Comparison of ENCODE assay signal across 7 mouse cellular contexts in the genomic region with DNA sequence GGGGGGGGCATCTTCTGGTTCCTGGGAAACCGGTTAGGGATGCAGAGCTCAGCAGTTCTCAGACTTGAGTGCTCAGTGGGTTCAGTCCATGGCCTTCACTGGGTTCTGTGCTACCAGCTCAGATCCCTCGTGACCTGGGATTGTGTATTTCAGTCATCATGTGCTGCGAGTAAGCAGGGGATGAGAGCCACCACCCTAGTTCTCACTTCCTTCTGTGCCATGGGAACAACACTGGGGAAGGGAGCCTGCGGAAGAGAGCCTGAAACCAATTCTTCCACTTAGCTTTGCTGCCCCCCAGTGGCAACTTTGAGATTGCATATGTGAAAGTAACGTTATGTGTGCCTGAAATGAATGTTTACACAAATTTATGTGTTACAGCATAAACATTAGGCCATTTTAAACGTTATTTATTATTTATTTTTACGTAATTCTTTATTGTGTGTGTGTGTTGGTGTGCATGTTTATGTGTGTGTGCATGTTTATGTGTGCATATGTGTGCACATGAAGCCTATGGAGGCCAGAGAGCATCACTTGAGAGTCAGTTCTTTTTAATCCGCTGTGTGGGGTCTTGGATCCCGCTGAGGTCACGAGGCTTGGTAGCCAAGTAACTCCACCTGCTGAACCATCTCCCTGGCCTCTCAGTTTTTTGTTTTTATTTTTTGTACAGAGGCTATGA. TPM values are rescaled to one million over a fixed set of nuclear protein-coding genes. Genes with fewer than 3 reads are reported as not detected.
DNase-seq lines count a peak whose midpoint lies in the region; ATAC-seq lines count a peak whose summit lies in the region.

No protein-coding gene starts in this region.

- no peaks in the 10 kb centered on the region for H3K4me1 ChIP-seq in embryonic facial prominence, embryonic 10.5 days
- H3K4me1 ChIP-seq in limb, embryonic 10.5 days: no peaks in the 10 kb centered on the region; the same call in 1 of the 2 replicates
- H3K4me1 ChIP-seq in midbrain, embryonic 14.5 days (ENCODE audit: control insufficient read depth, insufficient read depth, low read length): 0 out of 2 replicates have a peak, but pooled peaks cover 4% of the 10 kb centered on the region

- no peak overlapping the region for H3K4me2 ChIP-seq in midbrain, embryonic 14.5 days (ENCODE audit: low read length)

- H3K27me3 ChIP-seq in embryonic facial prominence, embryonic 10.5 days (replicated peaks; ENCODE audit: low read depth, poor library complexity, severe bottlenecking): no peaks in the 10 kb centered on the region
- no peaks in the 10 kb centered on the region for H3K27me3 ChIP-seq in limb, embryonic 10.5 days (ENCODE audit: low read depth, poor library complexity, severe bottlenecking)
- no peaks in the 10 kb centered on the region for H3K27me3 ChIP-seq in midbrain, embryonic 14.5 days (ENCODE audit: control insufficient read depth, insufficient read depth, low read length)

- H3K9me3 ChIP-seq in embryonic facial prominence, embryonic 10.5 days: no peaks in the 10 kb centered on the region
- no peaks in the 10 kb centered on the region for H3K9me3 ChIP-seq in limb, embryonic 10.5 days (replicated peaks)
- H3K9me3 ChIP-seq in midbrain, embryonic 14.5 days (ENCODE audit: control insufficient read depth, low read length): no peaks in the 10 kb centered on the region

- no peak overlapping the region for H3K9ac ChIP-seq in midbrain, embryonic 14.5 days (replicated peaks; ENCODE audit: low read length)

- no peak overlapping the region for H3K4me3 ChIP-seq in embryonic facial prominence, embryonic 10.5 days
- H3K4me3 ChIP-seq in limb, embryonic 10.5 days: no peak overlapping the region
- no peak overlapping the region for H3K4me3 ChIP-seq in midbrain, embryonic 14.5 days (replicated peaks; ENCODE audit: low read depth, low read length)

- DNase-seq in adrenal gland, postnatal 14 days: peak; percentile 89
- peak; percentile 82 for DNase-seq in embryonic facial prominence, embryonic 10.5 days (ENCODE audit: low spot score)
- DNase-seq in kidney, adult 18-20 months: peak; percentile 85
- peak; percentile 84 for DNase-seq in limb, embryonic 10.5 days (ENCODE audit: low spot score)
- peak; percentile 94 for DNase-seq in midbrain, embryonic 14.5 days
- peak; percentile 42 for DNase-seq in spleen, adult 12 weeks (ENCODE audit: low spot score)

- no peak overlapping the region for H3K27ac ChIP-seq in embryonic facial prominence, embryonic 10.5 days (replicated peaks)
- H3K27ac ChIP-seq in limb, embryonic 10.5 days: no peak overlapping the region
- no peak overlapping the region for H3K27ac ChIP-seq in midbrain, embryonic 14.5 days (replicated peaks; ENCODE audit: low read depth, low read length)

- H3K36me3 ChIP-seq in embryonic facial prominence, embryonic 10.5 days (replicated peaks): no peaks in the 10 kb centered on the region
- H3K36me3 ChIP-seq in limb, embryonic 10.5 days: no peaks in the 10 kb centered on the region
- H3K36me3 ChIP-seq in midbrain, embryonic 14.5 days (ENCODE audit: control insufficient read depth, insufficient read depth, low read length): no peaks in the 10 kb centered on the region

- 13% methylated on average over 10 of the region's 10 CpGs for WGBS in embryonic facial prominence, embryonic 10.5 days
- WGBS in limb, embryonic 10.5 days: 15% methylated on average over 10 of the region's 10 CpGs
- WGBS in midbrain, embryonic 14.5 days: 15% methylated on average over 10 of the region's 10 CpGs

- peak; percentile 99 for ATAC-seq in granulocyte monocyte progenitor cell, adult 5-6 weeks (replicated peaks; ENCODE audit: poor library complexity, severe bottlenecking)
- ATAC-seq in midbrain, embryonic 14.5 days (ENCODE audit: low FRiP score, low TSS enrichment): peak; percentile 55

RNA-seq across cellular contexts. Expression of gene Otoa, which starts 38.8 kb away (rescaled TPM):
- 0.41 and 0.52 TPM in 2 replicates for total RNA-seq in adrenal gland, postnatal 14 days (2021)
- 0.05 and 0.13 TPM in 2 replicates for polyA plus RNA-seq in embryonic facial prominence, embryonic 10.5 days (2016; fragmentation: Nextera tagmentation; extraction: Ambion mirVana)
- not detected in 2 replicates for total RNA-seq in granulocyte monocyte progenitor cell, adult 5-6 weeks (2014; fragmentation: Nextera tagmentation)
- 0.17 and 0.21 TPM in 2 replicates for total RNA-seq in granulocyte monocyte progenitor cell, adult 5-6 weeks (2017)
- polyA plus RNA-seq in limb, embryonic 10.5 days (2016; fragmentation: Nextera tagmentation; extraction: Ambion mirVana): not detected in 2 replicates
- polyA plus RNA-seq in midbrain, embryonic 14.5 days (2014; fragmentation: Nextera tagmentation; extraction: Ambion mirVana): 0.12 TPM in 2 replicates

RNA-seq across cellular contexts. Expression of gene Igsf6, which starts 45.9 kb away (rescaled TPM):
- 1.2 and 2.3 TPM in 2 replicates for total RNA-seq in adrenal gland, postnatal 14 days (2021)
- 0.67 and 1.2 TPM in 2 replicates for polyA plus RNA-seq in embryonic facial prominence, embryonic 10.5 days (2016; fragmentation: Nextera tagmentation; extraction: Ambion mirVana)
- 246 and 248 TPM in 2 replicates for total RNA-seq in granulocyte monocyte progenitor cell, adult 5-6 weeks (2014; fragmentation: Nextera tagmentation)
- 341 and 374 TPM in 2 replicates for total RNA-seq in granulocyte monocyte progenitor cell, adult 5-6 weeks (2017)
- polyA plus RNA-seq in limb, embryonic 10.5 days (2016; fragmentation: Nextera tagmentation; extraction: Ambion mirVana): 0.65 and 1.1 TPM in 2 replicates
- polyA plus RNA-seq in midbrain, embryonic 14.5 days (2014; fragmentation: Nextera tagmentation; extraction: Ambion mirVana): 0.39 and 1.4 TPM in 2 replicates

Comparison
In these comparisons a context has a peak if more than half of its experiments do, and no peak if none do; other contexts are left out.
1. DNase-seq: peak in every context shown above with its lines; median percentile 94 in midbrain, embryonic 14.5 days; 89 in adrenal gland, postnatal 14 days; 85 in kidney, adult 18-20 months; 84 in limb, embryonic 10.5 days; 82 in embryonic facial prominence, embryonic 10.5 days; 42 in spleen, adult 12 weeks.